Mouse (Mus musculus): Measurements from ENCODE around the gene Lrrc8c. TPM values are rescaled to one million over a fixed set of nuclear protein-coding genes. Genes with fewer than 3 reads are reported as not detected.

The Lrrc8c gene
- polyA plus RNA-seq, 1 experiment from 2014 or later, result 11.7 TPM

- H3K9me3 ChIP-seq, result peaks cover 10% of the 10 kb centered on the region; the same call in 1 of the 2 replicates
- 87% methylated on average over 3 of the region's 3 CpGs for WGBS
- no peak for ATAC-seq (ENCODE audit: insufficient number of reproducible peaks, insufficient read depth, low FRiP score, low TSS enrichment, low read depth)
- H3K36me3 ChIP-seq, result no peaks in the 10 kb centered on the region
- 0 out of 2 replicates have a peak, but pooled peaks cover 4% of the 10 kb centered on the region for H3K27me3 ChIP-seq
- H3K27ac ChIP-seq, result no peak overlapping the region
- no peak overlapping the region for H3K4me2 ChIP-seq
- H3K4me3 ChIP-seq (replicated peaks), result no peak overlapping the region
- peaks cover 22% of the 10 kb centered on the region for H3K4me1 ChIP-seq (replicated peaks)
- no peak overlapping the region for H3K9ac ChIP-seq (replicated peaks)
Measured at GRCm38 (mm10) chr5:105501136-105501535, 18.1 kb upstream of the Lrrc8c start.

- H3K9ac ChIP-seq (replicated peaks), result no peak overlapping the region
- ATAC-seq (ENCODE audit: insufficient number of reproducible peaks, insufficient read depth, low FRiP score, low TSS enrichment, low read depth), result no peak
- no peaks in the 10 kb centered on the region for H3K4me1 ChIP-seq (replicated peaks)
- H3K4me3 ChIP-seq (replicated peaks), result no peak overlapping the region
- no peak overlapping the region for H3K4me2 ChIP-seq
- H3K9me3 ChIP-seq, result no peaks in the 10 kb centered on the region
- WGBS, result 92% methylated on average over 6 of the region's 6 CpGs
- no peaks in the 10 kb centered on the region for H3K36me3 ChIP-seq
- H3K27ac ChIP-seq, result no peak overlapping the region
- no peaks in the 10 kb centered on the region for H3K27me3 ChIP-seq
Measured at GRCm38 (mm10) chr5:105508813-105509212, 10.4 kb upstream of the Lrrc8c start.

- no peaks in the 10 kb centered on the region for H3K9me3 ChIP-seq
- H3K9ac ChIP-seq (replicated peaks), result no peak overlapping the region
- no peaks in the 10 kb centered on the region for H3K4me1 ChIP-seq (replicated peaks)
- no peak overlapping the region for H3K4me2 ChIP-seq
- H3K4me3 ChIP-seq (replicated peaks), result no peak overlapping the region
- no peaks in the 10 kb centered on the region for H3K36me3 ChIP-seq
- peaks cover 3% of the 10 kb centered on the region; the same call in 1 of the 2 replicates for H3K27me3 ChIP-seq
- no peak overlapping the region for H3K27ac ChIP-seq
- WGBS, result 67% methylated on average over 4 of the region's 4 CpGs
- ATAC-seq (ENCODE audit: insufficient number of reproducible peaks, insufficient read depth, low FRiP score, low TSS enrichment, low read depth), result no peak
Measured at GRCm38 (mm10) chr5:105512297-105512696, 6.9 kb upstream of the Lrrc8c start.

GRCm38 (mm10) chr5:105515532-105515931 is 3.7 kb upstream of the Lrrc8c start:
- Histone ChIP-seq H3K9ac (replicated peaks) (no peak overlapping the region), H3K9me3 (no peaks in the 10 kb centered on the region), H3K36me3 (no peaks in the 10 kb centered on the region), H3K27me3 (peaks cover 4% of the 10 kb centered on the region; the same call in 1 of the 2 replicates), H3K4me3 (replicated peaks) (no peak overlapping the region), H3K27ac (no peak overlapping the region), H3K4me1 (replicated peaks) (peaks cover 12% of the 10 kb centered on the region), H3K4me2 (no peak overlapping the region)
- WGBS, result 49% methylated on average over 6 of the region's 6 CpGs
- ATAC-seq (ENCODE audit: insufficient number of reproducible peaks, insufficient read depth, low FRiP score, low TSS enrichment, low read depth), result no peak

- no peaks in the 10 kb centered on the region for H3K36me3 ChIP-seq
- no peak overlapping the region for H3K27ac ChIP-seq
- WGBS, result 42% methylated on average over 3 of the region's 3 CpGs
- peaks cover 17% of the 10 kb centered on the region for H3K4me1 ChIP-seq (replicated peaks)
- H3K4me2 ChIP-seq, result no peak overlapping the region
- H3K9me3 ChIP-seq, result no peaks in the 10 kb centered on the region
- ATAC-seq (ENCODE audit: insufficient number of reproducible peaks, insufficient read depth, low FRiP score, low TSS enrichment, low read depth), result no peak
- no peak overlapping the region for H3K4me3 ChIP-seq (replicated peaks)
- H3K9ac ChIP-seq (replicated peaks), result no peak overlapping the region
- peaks cover 4% of the 10 kb centered on the region; the same call in 1 of the 2 replicates for H3K27me3 ChIP-seq
Measured at GRCm38 (mm10) chr5:105516290-105516689, 2.9 kb upstream of the Lrrc8c start.

- H3K9me3 ChIP-seq, result no peaks in the 10 kb centered on the region
- no peak overlapping the region for H3K9ac ChIP-seq (replicated peaks)
- no peak for ATAC-seq (ENCODE audit: insufficient number of reproducible peaks, insufficient read depth, low FRiP score, low TSS enrichment, low read depth)
- peak overlapping the region; percentile 75 for H3K4me3 ChIP-seq (replicated peaks)
- H3K4me2 ChIP-seq, result peak overlapping the region; percentile 84
- H3K27ac ChIP-seq, result no peak overlapping the region
- WGBS, result 23% methylated on average over 7 of the region's 7 CpGs
- H3K36me3 ChIP-seq, result no peaks in the 10 kb centered on the region
- peaks cover 4% of the 10 kb centered on the region; the same call in 1 of the 2 replicates for H3K27me3 ChIP-seq
- H3K4me1 ChIP-seq (replicated peaks), result peaks cover 17% of the 10 kb centered on the region
Measured at GRCm38 (mm10) chr5:105517992-105518625, 1.1 kb upstream of the Lrrc8c start.

GRCm38 (mm10) chr5:105518626-105519095 is 527 bp upstream of the Lrrc8c start:
- peaks cover 17% of the 10 kb centered on the region for H3K4me1 ChIP-seq (replicated peaks)
- peak overlapping the region; percentile 75 for H3K4me3 ChIP-seq (replicated peaks)
- H3K36me3 ChIP-seq, result no peaks in the 10 kb centered on the region
- H3K4me2 ChIP-seq, result peak overlapping the region; percentile 84
- ATAC-seq (ENCODE audit: insufficient number of reproducible peaks, insufficient read depth, low FRiP score, low TSS enrichment, low read depth), result peak; percentile 17
- 0 out of 2 replicates have a peak overlapping the region, but pooled peaks have one; percentile 57 for H3K27ac ChIP-seq
- H3K27me3 ChIP-seq, result peaks cover 4% of the 10 kb centered on the region; the same call in 1 of the 2 replicates
- no peaks in the 10 kb centered on the region for H3K9me3 ChIP-seq
- WGBS, result 3% methylated on average over 16 of the region's 16 CpGs
- peak overlapping the region; percentile 77 for H3K9ac ChIP-seq (replicated peaks)

- H3K9ac ChIP-seq (replicated peaks), result peak overlapping the region; percentile 77
- 7% methylated on average over 5 of the region's 5 CpGs for WGBS
- peak; percentile 8; the same call in 1 of the 2 replicates for ATAC-seq (ENCODE audit: insufficient number of reproducible peaks, insufficient read depth, low FRiP score, low TSS enrichment, low read depth)
Measured at GRCm38 (mm10) chr5:105519976-105520300, 750 bp downstream of the Lrrc8c start.

GRCm38 (mm10) chr5:105520442-105520965 is 1.3 kb downstream of the Lrrc8c start:
- H3K4me2 ChIP-seq, result peak overlapping the region; percentile 84
- H3K9ac ChIP-seq (replicated peaks), result peak overlapping the region; percentile 77; the same call in 1 of the 2 replicates
- H3K4me3 ChIP-seq (replicated peaks), result peak overlapping the region; percentile 75
- 0 out of 2 replicates have a peak, but pooled peaks cover 3% of the 10 kb centered on the region for H3K36me3 ChIP-seq
- peaks cover 17% of the 10 kb centered on the region for H3K4me1 ChIP-seq (replicated peaks)
- no peaks in the 10 kb centered on the region for H3K9me3 ChIP-seq
- H3K27me3 ChIP-seq, result peaks cover 4% of the 10 kb centered on the region; the same call in 1 of the 2 replicates
- no peak for ATAC-seq (ENCODE audit: insufficient number of reproducible peaks, insufficient read depth, low FRiP score, low TSS enrichment, low read depth)
- no peak overlapping the region for H3K27ac ChIP-seq
- WGBS, result 60% methylated on average over 9 of the region's 9 CpGs

More at GRCm38 (mm10) chr5:105519976-105520300, 750 bp downstream of the Lrrc8c start:
- H3K4me1 ChIP-seq (replicated peaks), result peaks cover 17% of the 10 kb centered on the region
- peak overlapping the region; percentile 84 for H3K4me2 ChIP-seq
- H3K36me3 ChIP-seq, result no peaks in the 10 kb centered on the region
- peak overlapping the region; percentile 75 for H3K4me3 ChIP-seq (replicated peaks)
- peaks cover 4% of the 10 kb centered on the region; the same call in 1 of the 2 replicates for H3K27me3 ChIP-seq
- no peaks in the 10 kb centered on the region for H3K9me3 ChIP-seq
- H3K27ac ChIP-seq, result peak overlapping the region; percentile 84

- Histone ChIP-seq H3K27ac (no peak overlapping the region), H3K9ac (replicated peaks) (no peak overlapping the region), H3K4me1 (replicated peaks) (peaks cover 15% of the 10 kb centered on the region), H3K27me3 (no peaks in the 10 kb centered on the region), H3K9me3 (no peaks in the 10 kb centered on the region), H3K4me3 (replicated peaks) (no peak overlapping the region), H3K36me3 (0 out of 2 replicates have a peak, but pooled peaks cover 10% of the 10 kb centered on the region), H3K4me2 (no peak overlapping the region)
- 77% methylated on average over 3 of the region's 3 CpGs for WGBS
- no peak for ATAC-seq (ENCODE audit: insufficient number of reproducible peaks, insufficient read depth, low FRiP score, low TSS enrichment, low read depth)
Measured at GRCm38 (mm10) chr5:105523452-105523851, 4.3 kb downstream of the Lrrc8c start.

GRCm38 (mm10) chr5:105525004-105525403 is 5.8 kb downstream of the Lrrc8c start:
- Histone ChIP-seq H3K27ac (no peak overlapping the region), H3K9ac (replicated peaks) (no peak overlapping the region), H3K4me1 (replicated peaks) (peaks cover 10% of the 10 kb centered on the region; the same call in 1 of the 2 replicates), H3K9me3 (no peaks in the 10 kb centered on the region), H3K4me2 (no peak overlapping the region), H3K27me3 (no peaks in the 10 kb centered on the region), H3K36me3 (0 out of 2 replicates have a peak, but pooled peaks cover 10% of the 10 kb centered on the region), H3K4me3 (replicated peaks) (no peak overlapping the region)
- no peak for ATAC-seq (ENCODE audit: insufficient number of reproducible peaks, insufficient read depth, low FRiP score, low TSS enrichment, low read depth)
- 95% methylated on average over 12 of the region's 12 CpGs for WGBS

Measured in limb, embryonic 12.5 days (tissue).